Mouse (Mus musculus) adrenal gland, postnatal 36 days (tissue): ENCODE results near the gene Actb. TPM values are rescaled to one million over a fixed set of nuclear protein-coding genes. Genes with fewer than 3 reads are reported as not detected.
A peak's percentile ranks its signal among the peaks of the same experiment; 100 is the strongest.

Experiments used
- DNase-seq, 2 experiments: peaks; one replicate each; pipeline ENCODE4 v3.0.0; 2021; ENCODE audit warnings: mixed read lengths in 1 of 2
- total RNA-seq, 2 experiments: library from RNA; stranded (reverse); gene quantifications; 2 replicates each; pipeline ENCODE4 v1.2.3; 2021

Actb gene
- total RNA-seq, 2 experiments from 2014 or later, result 3,336 to 3,351 TPM

- DNase-seq, result no peak
Measured at GRCm38 (mm10) chr5:142923781-142924180, 17.2 kb upstream of the Actb start.

- DNase-seq, result no peak
Measured at GRCm38 (mm10) chr5:142922251-142922650, 15.7 kb upstream of the Actb start.

GRCm38 (mm10) chr5:142921074-142921459, 14.5 kb upstream of the Actb start:
- DNase-seq, result no peak

- peak; percentile 89 for DNase-seq
Measured at GRCm38 (mm10) chr5:142920311-142921073, 13.9 kb upstream of the Actb start.

GRCm38 (mm10) chr5:142917402-142917801, 10.8 kb upstream of the Actb start:
- no peak for DNase-seq

GRCm38 (mm10) chr5:142916593-142916992, 10.0 kb upstream of the Actb start:
- no peak for DNase-seq

GRCm38 (mm10) chr5:142915231-142915630, 8.7 kb upstream of the Actb start:
- DNase-seq, result no peak

GRCm38 (mm10) chr5:142912739-142913138, 6.2 kb upstream of the Actb start:
- DNase-seq, result no peak

- DNase-seq, result no peak
Measured at GRCm38 (mm10) chr5:142912320-142912719, 5.8 kb upstream of the Actb start.

GRCm38 (mm10) chr5:142911629-142912028, 5.1 kb upstream of the Actb start:
- DNase-seq, result no peak

- DNase-seq, result peak; percentile 48 to 59
Measured at GRCm38 (mm10) chr5:142909576-142910278, 3.2 kb upstream of the Actb start.

- DNase-seq, result no peak
Measured at GRCm38 (mm10) chr5:142908941-142909575, 2.5 kb upstream of the Actb start.

- peak; percentile 94 to 95 for DNase-seq
Measured at GRCm38 (mm10) chr5:142907803-142908559, 1.4 kb upstream of the Actb start.

- peak; percentile 45 to 63 for DNase-seq
Measured at GRCm38 (mm10) chr5:142907048-142907802, 671 bp upstream of the Actb start.

GRCm38 (mm10) chr5:142905725-142906531, 626 bp downstream of the Actb start:
- peak; percentile 99 for DNase-seq

- DNase-seq, result no peak
Measured at GRCm38 (mm10) chr5:142905038-142905695, 1.4 kb downstream of the Actb start.

GRCm38 (mm10) chr5:142904208-142905037, 2.1 kb downstream of the Actb start:
- DNase-seq, result no peak

GRCm38 (mm10) chr5:142903470-142904207, 2.9 kb downstream of the Actb start:
- DNase-seq, result no peak
